Mouse (Mus musculus): ENCODE measurements at regions not wholly inside any gene's neighbourhood (a gene's known extent, or its start where the extent isn't known, plus 50 kb on each side); places are given as distances from the start of the nearest gene placed in this dataset.

DNA sequence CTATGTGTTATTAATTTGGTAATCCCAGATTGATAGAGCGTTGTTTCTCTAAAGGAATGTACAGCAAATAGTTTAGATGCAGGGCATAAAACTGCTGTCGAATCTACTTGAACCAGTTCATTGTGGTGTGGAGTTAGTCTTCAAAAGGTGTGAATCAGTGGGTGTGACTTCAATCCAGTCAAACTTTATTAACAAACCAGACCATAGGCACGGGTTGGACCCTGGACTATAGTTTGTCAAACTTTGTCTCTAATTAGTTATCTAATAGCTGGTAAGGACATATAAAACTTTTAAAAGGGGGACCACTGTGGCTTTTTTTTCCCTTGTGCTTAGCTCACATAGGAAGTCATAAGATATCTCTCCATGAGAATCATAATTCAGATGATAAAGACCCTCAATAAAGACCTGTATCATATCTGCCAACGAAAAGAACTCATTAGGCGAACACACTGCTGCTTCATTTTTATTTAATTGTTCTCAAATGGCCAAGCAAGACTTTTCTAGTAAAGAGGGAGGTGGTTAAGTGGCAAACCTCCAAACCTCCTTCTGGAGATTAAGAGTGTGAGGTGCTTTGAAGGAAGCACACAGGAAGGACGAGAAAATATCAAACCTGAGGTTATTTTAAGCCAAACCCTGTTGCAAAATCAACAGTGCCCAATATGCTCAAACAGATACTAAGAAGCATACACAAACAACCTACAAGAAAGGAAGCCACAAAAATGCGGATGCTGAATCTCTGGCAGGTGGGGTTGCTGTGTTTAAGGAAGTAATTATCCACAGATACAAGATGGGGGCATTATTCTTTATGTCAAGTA lies 379.3 kb upstream of the Mmadhc start:
- no peak for TF ChIP-seq POLR2A (IDR thresholded peaks at IDR 0.05; ENCODE audit: borderline replicate concordance, extremely low read depth, low read depth, low read length)
- TF ChIP-seq CTCF (IDR thresholded peaks at IDR 0.05; ENCODE audit: insufficient read depth, low read length): no peak
- Histone ChIP-seq H3K4me1 (ENCODE audit: control insufficient read depth, insufficient read depth, low read length) (no peaks in the 10 kb centered on the region; the same call in 1 of the 2 replicates), H3K4me3 (replicated peaks; ENCODE audit: extremely low read depth, low read depth, low read length) (no peak overlapping the region)
- DNase-seq: no peak
- WGBS: 68% methylated on average over 7 of the region's 7 CpGs

DNA sequence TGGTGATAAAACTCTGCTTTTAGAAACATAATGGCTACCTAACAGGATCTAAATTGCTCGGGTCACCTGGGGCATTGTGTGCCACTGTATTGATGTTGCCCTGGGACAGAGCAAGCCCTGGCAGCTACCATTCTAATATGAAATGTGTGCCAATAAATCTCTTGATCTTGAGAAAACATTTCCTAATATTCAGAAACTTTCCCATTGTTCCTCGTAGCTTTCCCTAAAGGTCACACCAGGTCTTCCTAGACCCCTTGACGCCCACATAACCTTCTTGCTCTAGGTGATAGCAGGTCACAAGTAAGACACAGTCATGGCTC lies 378.2 kb upstream of the Mmadhc start:
- DNase-seq: no peak
- 46% methylated on average over 3 of the region's 3 CpGs for WGBS

DNA sequence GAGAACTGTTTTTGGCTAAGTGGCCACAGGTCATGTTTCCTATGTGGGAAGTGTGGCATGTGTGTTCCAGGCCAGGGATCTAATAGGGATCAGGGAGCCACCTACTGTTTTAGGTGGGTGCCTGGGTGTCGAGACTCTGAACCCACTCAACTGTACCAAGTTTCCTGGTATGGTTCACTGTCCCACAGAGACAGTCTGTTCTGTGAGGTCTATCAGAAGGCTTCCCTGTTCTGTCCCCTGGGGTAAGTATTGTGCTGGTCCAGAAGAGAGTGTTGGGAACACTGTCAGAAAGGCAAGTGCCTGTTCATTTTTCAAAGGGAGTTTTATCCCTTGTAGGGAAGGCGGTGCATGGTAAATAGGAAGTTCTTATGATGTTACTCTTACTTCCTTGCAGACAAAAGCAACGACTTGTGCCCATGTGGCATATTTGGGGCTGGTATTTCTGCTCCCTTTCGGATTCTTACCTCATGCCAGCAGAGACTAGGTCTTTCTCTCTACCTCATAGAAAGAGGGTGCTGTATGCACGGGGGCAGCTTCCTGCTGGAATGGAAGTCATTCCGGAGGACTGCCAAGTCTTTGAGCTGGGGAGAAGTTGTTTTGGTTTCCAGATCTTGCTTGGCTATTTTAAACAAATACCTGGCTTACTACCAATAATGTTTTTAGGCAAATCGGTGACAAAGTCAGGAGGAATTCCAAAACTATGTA lies 377.7 kb upstream of the Mmadhc start:
- DNase-seq: no peak
- 42% methylated on average over 7 of the region's 7 CpGs for WGBS
- H3K4me1 ChIP-seq (ENCODE audit: control insufficient read depth, insufficient read depth, low read length): no peaks in the 10 kb centered on the region; the same call in 1 of the 2 replicates
- TF ChIP-seq POLR2A (IDR thresholded peaks at IDR 0.05; ENCODE audit: borderline replicate concordance, extremely low read depth, low read depth, low read length): no peak
- no peak for TF ChIP-seq CTCF (IDR thresholded peaks at IDR 0.05; ENCODE audit: insufficient read depth, low read length)
- H3K4me3 ChIP-seq (replicated peaks; ENCODE audit: extremely low read depth, low read depth, low read length): no peak overlapping the region

More for the DNA sequence above, 378.2 kb upstream of the Mmadhc start:
- no peak for TF ChIP-seq POLR2A (IDR thresholded peaks at IDR 0.05; ENCODE audit: borderline replicate concordance, extremely low read depth, low read depth, low read length)
- TF ChIP-seq CTCF (IDR thresholded peaks at IDR 0.05; ENCODE audit: insufficient read depth, low read length): no peak
- Histone ChIP-seq H3K4me3 (replicated peaks; ENCODE audit: extremely low read depth, low read depth, low read length) (no peak overlapping the region), H3K4me1 (ENCODE audit: control insufficient read depth, insufficient read depth, low read length) (no peaks in the 10 kb centered on the region; the same call in 1 of the 2 replicates)

DNA sequence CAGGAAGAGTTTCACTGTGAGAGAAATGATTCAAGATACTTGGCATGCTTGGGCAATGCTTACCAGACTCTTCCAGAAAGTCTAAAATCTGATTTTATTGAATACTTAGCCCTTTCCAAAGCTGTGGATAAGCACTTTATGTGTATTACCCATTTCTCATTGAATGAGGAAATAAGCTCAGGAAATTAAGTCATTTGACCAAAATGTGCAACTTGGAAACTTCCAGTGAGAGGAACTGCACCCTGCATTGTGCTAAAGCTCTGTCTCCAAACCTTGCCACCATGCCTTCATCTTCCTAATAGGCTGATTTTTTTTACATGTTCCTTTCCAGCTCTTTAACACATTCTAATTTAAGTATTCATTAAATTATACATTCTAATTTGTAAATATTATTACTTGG lies 372.7 kb upstream of the Mmadhc start:
- Histone ChIP-seq H3K4me1 (ENCODE audit: control insufficient read depth, insufficient read depth, low read length) (no peaks in the 10 kb centered on the region; the same call in 1 of the 2 replicates), H3K4me3 (replicated peaks; ENCODE audit: extremely low read depth, low read depth, low read length) (no peak overlapping the region)
- TF ChIP-seq CTCF (IDR thresholded peaks at IDR 0.05; ENCODE audit: insufficient read depth, low read length) (no peak), POLR2A (IDR thresholded peaks at IDR 0.05; ENCODE audit: borderline replicate concordance, extremely low read depth, low read depth, low read length) (no peak)
- no peak for DNase-seq

DNA sequence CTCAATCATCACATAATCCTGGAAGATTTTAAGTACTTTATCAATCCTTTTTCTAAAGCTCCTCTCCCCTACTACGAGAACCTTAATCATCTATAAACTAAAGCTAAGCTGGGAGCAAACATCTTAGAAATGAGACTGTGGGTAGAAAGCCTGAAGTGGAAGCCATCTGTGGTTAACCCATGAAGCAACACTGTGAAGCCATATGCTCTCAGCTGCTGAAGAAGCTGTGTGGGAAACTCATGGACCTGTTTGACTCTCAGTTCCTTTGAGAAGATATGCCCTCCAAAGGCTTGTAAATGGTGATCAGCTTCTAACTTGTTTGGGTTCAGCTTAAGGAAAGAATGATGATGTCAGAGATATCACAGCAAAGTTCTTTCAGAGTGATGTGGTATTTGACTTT lies 372.2 kb upstream of the Mmadhc start:
- Histone ChIP-seq H3K4me3 (replicated peaks; ENCODE audit: extremely low read depth, low read depth, low read length) (no peak overlapping the region), H3K4me1 (ENCODE audit: control insufficient read depth, insufficient read depth, low read length) (no peaks in the 10 kb centered on the region)
- DNase-seq: no peak
- WGBS: 82% methylated on average over 1 of the region's 1 CpGs
- TF ChIP-seq POLR2A (IDR thresholded peaks at IDR 0.05; ENCODE audit: borderline replicate concordance, extremely low read depth, low read depth, low read length): no peak

DNA sequence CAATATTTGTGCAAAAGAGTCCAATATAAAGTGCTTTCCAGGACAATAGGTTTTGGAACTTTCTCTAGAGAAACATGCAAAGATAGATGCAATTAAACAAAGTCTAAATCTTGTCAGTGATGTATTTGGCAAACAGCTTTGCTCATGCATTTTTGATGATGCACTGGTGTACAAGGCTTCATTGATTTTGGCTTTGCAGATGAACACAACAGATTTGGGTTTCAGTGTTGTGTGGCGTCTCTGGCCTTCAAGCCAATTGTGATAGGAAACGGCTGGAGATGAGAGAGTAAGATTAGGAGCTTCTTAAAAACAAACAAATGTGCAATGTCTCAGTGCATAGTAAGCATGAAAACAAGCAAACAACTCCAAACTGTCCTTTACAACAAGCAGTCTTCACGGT lies 370.6 kb upstream of the Mmadhc start:
- 36% methylated on average over 3 of the region's 3 CpGs for WGBS
- H3K4me3 ChIP-seq (replicated peaks; ENCODE audit: extremely low read depth, low read depth, low read length): no peak overlapping the region
- TF ChIP-seq CTCF (IDR thresholded peaks at IDR 0.05; ENCODE audit: insufficient read depth, low read length) (no peak), POLR2A (IDR thresholded peaks at IDR 0.05; ENCODE audit: borderline replicate concordance, extremely low read depth, low read depth, low read length) (no peak)
- no peak for DNase-seq
- no peaks in the 10 kb centered on the region for H3K4me1 ChIP-seq (ENCODE audit: control insufficient read depth, insufficient read depth, low read length)

DNA sequence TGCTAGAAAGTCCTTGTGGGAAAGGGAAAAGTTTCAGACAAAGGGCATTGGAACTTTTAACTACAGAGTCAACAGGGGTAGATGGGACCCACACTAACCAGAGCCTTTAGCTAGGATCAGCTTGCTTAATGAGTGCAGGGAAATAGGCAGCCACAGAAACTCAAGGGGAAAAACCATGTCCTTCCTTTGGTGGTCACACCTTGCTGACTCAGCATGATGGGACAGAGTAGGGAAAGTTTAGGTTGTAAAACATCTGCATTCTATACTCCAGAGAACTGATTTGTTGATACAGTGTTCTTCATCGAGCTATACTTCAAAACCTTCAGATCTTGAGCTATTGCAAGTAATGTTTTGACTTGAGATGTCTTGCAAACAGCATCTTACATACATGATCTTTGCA lies 365.9 kb upstream of the Mmadhc start:
- Histone ChIP-seq H3K4me3 (replicated peaks; ENCODE audit: extremely low read depth, low read depth, low read length) (no peak overlapping the region), H3K4me1 (ENCODE audit: control insufficient read depth, insufficient read depth, low read length) (no peaks in the 10 kb centered on the region)
- TF ChIP-seq CTCF (IDR thresholded peaks at IDR 0.05; ENCODE audit: insufficient read depth, low read length): no peak
- TF ChIP-seq POLR2A (IDR thresholded peaks at IDR 0.05; ENCODE audit: borderline replicate concordance, extremely low read depth, low read depth, low read length): no peak
- DNase-seq: no peak
- WGBS: 88% methylated on average over 1 of the region's 1 CpGs

DNA sequence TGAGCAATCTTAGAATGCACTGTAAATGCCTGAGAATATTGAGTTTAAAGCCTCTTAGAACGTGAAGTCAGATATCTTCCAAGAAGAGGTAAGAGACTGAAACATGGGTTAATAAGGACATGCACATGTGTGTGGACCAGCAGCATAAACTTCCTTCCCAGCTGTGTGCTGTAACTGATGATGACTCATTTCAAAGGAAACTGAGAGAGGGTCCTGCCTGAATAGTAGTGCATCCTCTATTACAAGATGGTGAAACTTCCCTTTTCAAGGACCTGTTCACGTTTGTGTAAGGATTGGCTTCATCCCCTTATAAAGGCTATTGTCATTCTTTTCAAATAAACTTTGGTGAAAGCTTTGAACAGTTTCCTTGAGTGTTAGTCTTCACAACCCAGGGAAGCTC lies 363.4 kb upstream of the Mmadhc start:
- TF ChIP-seq CTCF (IDR thresholded peaks at IDR 0.05; ENCODE audit: insufficient read depth, low read length): no peak
- TF ChIP-seq POLR2A (IDR thresholded peaks at IDR 0.05; ENCODE audit: borderline replicate concordance, extremely low read depth, low read depth, low read length): no peak
- H3K4me1 ChIP-seq (ENCODE audit: control insufficient read depth, insufficient read depth, low read length): no peaks in the 10 kb centered on the region
- H3K4me3 ChIP-seq (replicated peaks; ENCODE audit: extremely low read depth, low read depth, low read length): no peak overlapping the region
- no peak for DNase-seq
- 56% methylated on average over 2 of the region's 2 CpGs for WGBS

DNA sequence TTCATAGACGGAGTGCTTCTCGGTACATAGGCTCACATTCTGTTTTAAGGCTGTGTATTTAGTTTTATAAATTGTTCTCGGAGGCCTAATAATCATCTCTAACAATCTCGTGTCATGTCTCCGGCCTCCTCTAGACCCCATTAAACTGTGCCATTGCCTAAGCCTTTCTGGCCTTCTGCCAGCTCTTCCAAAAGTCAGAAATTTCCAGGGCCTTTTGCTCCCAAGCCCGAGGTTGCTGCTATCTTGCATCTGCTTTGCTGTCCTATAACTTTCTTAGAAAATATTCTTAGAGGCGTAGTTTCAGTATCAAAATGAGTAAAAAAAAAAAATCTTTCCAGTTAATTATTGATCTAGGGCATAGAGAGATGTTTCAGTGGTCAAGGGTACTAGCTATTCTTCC lies 361.2 kb upstream of the Mmadhc start:
- 80% methylated on average over 7 of the region's 7 CpGs for WGBS
- TF ChIP-seq POLR2A (IDR thresholded peaks at IDR 0.05; ENCODE audit: borderline replicate concordance, extremely low read depth, low read depth, low read length): no peak
- TF ChIP-seq CTCF (IDR thresholded peaks at IDR 0.05; ENCODE audit: insufficient read depth, low read length): no peak
- H3K4me3 ChIP-seq (replicated peaks; ENCODE audit: extremely low read depth, low read depth, low read length): no peak overlapping the region

DNA sequence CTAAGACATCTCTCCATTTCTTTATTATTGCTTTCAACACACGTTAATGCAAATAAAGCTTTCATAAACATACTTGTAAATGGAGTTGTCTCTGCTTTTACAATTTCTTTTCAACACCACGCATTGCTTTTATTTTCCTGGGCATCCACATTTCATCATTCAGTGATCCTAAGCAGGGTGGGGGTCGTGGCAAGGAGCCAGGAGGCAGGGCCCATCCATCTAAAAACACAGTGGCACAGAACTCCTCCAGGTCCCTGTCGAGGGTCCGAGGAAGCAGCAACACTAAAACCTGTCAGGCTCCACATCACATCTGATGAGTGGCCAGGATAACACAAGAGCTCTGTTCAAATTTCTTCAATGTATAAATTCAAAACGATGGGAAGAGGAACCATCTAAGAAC lies 359.8 kb upstream of the Mmadhc start:
- Histone ChIP-seq H3K4me3 (replicated peaks; ENCODE audit: extremely low read depth, low read depth, low read length) (no peak overlapping the region), H3K4me1 (ENCODE audit: control insufficient read depth, insufficient read depth, low read length) (no peaks in the 10 kb centered on the region)
- no peak for DNase-seq
- WGBS: 78% methylated on average over 6 of the region's 6 CpGs
- TF ChIP-seq CTCF (IDR thresholded peaks at IDR 0.05; ENCODE audit: insufficient read depth, low read length): no peak
- no peak for TF ChIP-seq POLR2A (IDR thresholded peaks at IDR 0.05; ENCODE audit: borderline replicate concordance, extremely low read depth, low read depth, low read length)

More for the DNA sequence above, 361.2 kb upstream of the Mmadhc start:
- H3K4me1 ChIP-seq (ENCODE audit: control insufficient read depth, insufficient read depth, low read length): no peaks in the 10 kb centered on the region
- no peak for DNase-seq

Measured in lung, adult 2 months (tissue).